Mouse (Mus musculus) brain, embryonic 14.5 days (tissue): Measurements from ENCODE around the gene Wfdc5. TPM values are rescaled to one million over a fixed set of nuclear protein-coding genes. Genes with fewer than 3 reads are reported as not detected.
"Not testable (repeated sequence)": the region's sequence is repeated elsewhere in the genome, so short reads cannot be mapped to it uniquely, and the experiment has no call there.

Experiments
- DNase-seq: peaks from one replicate; pipeline ENCODE4 v3.0.0-alpha.2; 2011; ENCODE audit warnings: low read depth
- CTCF ChIP-seq: fragments of 200-500 bp; IDR thresholded peaks from 2 replicates; pipeline ENCODE4 v1.5.1; 2012; ENCODE audit warnings: inconsistent platforms, mild to moderate bottlenecking, moderate library complexity, borderline replicate concordance; ENCODE audit not compliant: insufficient read depth, insufficient read length; ENCODE audit errors: extremely low read depth
- POLR2A ChIP-seq: fragments of 200-500 bp; IDR thresholded peaks from 2 replicates; pipeline ENCODE4 v1.6.1; 2012; ENCODE audit warnings: mild to moderate bottlenecking, inconsistent platforms, borderline replicate concordance; ENCODE audit not compliant: poor library complexity, insufficient read depth, insufficient read length, severe bottlenecking; ENCODE audit errors: extremely low read depth
- polyA plus RNA-seq: library from polyadenylated mRNA; depleted of rRNA; stranded (reverse); fragments of >200 nt; gene quantifications from 2 replicates; pipeline ENCODE4 v1.2.3, GENCODE M21; 2012; rRNA removed

The Wfdc5 gene
- not detected in 2 replicates for polyA plus RNA-seq

DNA sequence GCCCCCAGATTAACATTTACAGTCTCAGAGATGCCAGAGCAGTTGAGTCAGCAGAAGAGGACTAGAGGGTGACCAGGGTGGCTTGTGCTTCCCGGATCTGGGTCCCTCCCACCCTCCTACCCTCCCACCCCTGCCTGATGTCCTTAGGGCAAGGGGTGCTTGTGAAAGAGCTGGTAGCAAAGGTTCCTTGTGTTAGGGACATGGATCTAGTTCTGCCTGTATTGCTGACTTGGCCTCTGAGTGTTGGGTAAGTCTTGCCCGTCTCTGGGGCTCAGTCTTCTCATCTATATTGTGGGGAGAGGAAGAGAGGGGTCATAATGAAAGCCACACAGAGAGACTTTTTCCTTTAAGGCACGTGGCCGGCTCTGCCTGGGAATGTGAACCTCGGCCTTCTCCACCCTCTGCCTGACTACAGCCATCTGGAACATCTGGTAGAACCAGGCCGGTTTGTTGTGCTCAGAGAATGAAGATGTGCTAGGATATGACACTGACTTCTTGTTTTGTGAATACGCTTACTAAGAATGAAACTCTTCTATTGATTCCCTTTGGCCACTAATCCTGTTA lies at the start of gene Wfdc5:
TSS of gene Wfdc5 (minus strand) at position 51 of the 564 bp plus-strand sequence.
- TF ChIP-seq POLR2A, result no peak
- no peak for TF ChIP-seq CTCF
- no peak for DNase-seq

DNA sequence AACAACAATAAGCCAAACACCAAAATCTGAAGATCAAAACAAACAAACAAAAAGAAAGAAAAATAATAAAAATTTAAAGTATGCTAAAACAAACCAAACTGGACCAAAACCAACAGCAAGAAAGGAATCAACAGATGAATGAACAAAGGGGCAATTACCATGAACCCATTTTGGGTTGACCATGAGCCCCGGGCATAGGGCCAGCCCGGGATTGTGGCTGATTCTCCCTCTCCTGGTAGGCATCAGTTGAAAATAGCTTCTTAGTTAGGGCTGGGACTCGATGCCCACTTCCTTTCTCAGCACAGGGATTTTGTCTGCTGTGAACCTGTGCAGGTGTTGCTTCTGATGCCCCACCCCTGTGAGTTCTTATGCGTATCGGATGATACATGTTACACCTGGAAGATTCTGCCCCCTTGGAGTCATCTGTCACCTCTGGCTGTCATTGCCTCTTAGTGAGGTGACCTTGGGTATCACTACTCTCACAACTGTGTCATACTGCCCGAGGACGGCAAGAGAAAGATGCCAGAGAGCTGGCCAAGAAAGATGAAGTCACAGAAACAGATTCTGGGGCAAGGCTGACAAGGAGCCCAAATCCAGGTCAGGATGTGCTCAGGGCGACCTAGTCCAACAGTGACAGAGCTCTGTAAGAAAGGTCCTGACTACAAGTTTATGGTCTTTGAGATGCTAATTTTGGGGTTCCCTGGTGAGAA lies 46.0 kb upstream of the Wfdc5 start:
- TF ChIP-seq CTCF (no peak), POLR2A (no peak)
- DNase-seq, result no peak

DNA sequence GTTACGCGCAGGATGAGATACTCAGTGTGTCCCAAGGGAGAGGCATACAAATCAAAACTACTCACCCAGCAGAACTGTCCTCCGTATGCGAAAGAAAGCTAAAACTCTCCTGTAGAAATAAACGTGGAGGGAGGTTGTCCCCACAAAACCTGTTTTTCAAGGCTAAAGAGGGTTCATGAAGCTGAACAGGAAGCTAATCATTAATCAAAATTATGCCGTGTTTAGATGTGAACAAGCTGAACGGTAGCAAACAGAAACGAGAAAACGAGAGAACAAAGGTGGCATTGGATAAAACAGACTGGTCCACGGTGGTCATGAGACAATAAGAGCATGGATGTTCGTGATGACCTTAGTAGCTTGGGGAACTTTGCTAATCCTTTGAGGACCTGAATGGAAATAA lies 39.0 kb upstream of the Wfdc5 start, which contains the start of gene Wfdc15b:
TSS of gene Wfdc15b (minus strand) at position 139 of the 400 bp plus-strand sequence.
- TF ChIP-seq POLR2A (no peak), CTCF (no peak)
- no peak for DNase-seq

DNA sequence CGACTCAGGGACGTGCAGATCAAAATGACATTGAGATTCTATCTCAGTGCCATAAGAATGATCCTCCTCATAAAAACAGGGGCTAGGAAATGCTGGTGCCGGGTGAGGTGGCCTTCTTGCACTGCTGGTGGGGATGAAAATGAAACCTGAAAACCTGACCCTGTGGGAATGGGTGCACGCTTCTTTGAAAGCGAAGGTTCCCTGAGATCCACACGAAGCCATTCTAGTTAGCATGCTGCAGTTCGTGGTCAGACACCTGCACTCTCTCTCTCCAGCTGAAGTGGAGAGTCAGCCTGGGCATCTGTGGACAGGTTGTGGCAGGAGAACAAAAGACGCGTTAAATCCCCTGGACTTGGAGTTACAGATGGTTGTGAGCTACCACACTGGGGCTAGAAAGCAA lies 36.8 kb upstream of the Wfdc5 start:
- TF ChIP-seq CTCF (no peak), POLR2A (no peak)
- DNase-seq, result no peak

DNA sequence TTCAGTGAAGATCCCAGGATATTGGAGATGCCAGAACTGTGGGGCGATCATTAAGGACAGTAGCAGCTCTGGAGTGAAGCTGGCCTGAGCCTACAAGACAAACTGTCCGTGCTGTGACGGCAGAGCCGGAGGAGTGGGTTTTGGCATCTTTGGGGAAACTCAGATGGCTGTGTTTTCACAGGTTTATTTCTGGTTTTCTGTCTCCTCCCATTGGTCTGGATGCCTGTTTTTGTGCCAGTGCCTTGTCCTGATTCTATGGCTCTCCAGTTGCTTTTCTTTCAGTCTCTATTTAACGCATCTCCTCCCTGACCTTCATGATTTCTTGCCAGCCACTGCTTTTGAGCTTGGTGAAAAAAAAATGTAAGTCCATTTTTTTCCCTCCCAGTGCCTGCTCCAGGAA lies 30.2 kb upstream of the Wfdc5 start:
- TF ChIP-seq CTCF (no peak), POLR2A (no peak)
- no peak for DNase-seq

DNA sequence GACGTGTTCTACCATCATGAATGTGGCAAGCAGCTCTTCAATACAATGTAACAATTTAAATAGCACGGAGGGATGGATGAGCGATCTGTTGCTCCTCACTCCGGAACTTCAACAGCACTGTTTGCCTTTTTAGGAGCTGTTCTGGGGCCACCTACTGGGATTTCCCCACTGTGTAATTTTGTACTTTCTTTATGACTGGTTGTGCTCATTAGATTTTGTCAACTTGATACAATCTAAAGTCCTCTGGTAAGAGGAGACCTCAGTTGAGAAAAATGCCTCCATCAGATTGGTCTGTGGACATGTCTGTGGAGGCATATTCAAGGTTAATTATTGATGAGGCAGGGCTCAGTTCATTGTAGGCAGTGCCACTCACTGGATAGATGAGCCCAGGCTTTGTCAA lies 28.4 kb upstream of the Wfdc5 start:
- TF ChIP-seq POLR2A (no peak), CTCF (no peak)
- no peak for DNase-seq

DNA sequence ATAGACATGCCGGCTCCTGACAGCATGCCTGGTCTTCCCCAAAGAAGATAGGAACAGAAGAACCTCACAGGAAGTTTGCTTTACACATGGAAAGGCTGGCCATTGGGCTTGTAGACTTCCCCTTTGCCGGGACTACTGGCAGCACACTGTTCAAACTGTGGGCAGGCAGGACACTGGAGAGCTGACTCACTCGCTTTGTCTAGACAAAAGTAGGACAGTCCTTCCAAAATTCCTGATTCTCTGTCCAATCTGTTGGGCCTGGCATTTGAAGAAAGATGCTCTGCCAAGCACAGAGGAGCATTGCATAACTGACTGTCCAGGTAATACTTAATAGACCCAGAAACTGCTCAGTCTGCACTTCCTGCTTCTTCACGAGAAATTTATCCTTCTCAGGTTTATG lies 24.1 kb upstream of the Wfdc5 start:
- TF ChIP-seq POLR2A, result no peak
- TF ChIP-seq CTCF, result no peak
- DNase-seq, result no peak

DNA sequence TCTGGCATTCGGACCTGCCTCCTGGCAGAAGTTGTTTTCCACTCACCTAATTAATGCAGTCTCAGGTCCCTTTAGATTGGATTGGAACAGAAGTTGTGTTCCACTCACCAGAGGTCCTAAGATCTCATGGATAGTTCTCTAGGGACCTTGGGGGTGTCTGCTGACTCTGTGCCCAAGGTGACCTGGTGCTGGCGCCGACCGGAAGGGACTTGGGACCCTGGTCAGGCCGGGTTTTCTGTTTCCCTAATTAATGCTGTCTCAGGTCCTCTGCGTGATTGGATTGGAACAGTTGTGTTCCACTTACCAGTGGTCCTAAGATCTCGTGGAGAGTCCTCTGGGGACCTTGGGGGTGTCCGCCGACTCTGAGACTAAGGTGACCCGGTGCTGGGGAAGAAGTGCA lies 23.5 kb upstream of the Wfdc5 start:
- DNase-seq, result not testable (repeated sequence)

DNA sequence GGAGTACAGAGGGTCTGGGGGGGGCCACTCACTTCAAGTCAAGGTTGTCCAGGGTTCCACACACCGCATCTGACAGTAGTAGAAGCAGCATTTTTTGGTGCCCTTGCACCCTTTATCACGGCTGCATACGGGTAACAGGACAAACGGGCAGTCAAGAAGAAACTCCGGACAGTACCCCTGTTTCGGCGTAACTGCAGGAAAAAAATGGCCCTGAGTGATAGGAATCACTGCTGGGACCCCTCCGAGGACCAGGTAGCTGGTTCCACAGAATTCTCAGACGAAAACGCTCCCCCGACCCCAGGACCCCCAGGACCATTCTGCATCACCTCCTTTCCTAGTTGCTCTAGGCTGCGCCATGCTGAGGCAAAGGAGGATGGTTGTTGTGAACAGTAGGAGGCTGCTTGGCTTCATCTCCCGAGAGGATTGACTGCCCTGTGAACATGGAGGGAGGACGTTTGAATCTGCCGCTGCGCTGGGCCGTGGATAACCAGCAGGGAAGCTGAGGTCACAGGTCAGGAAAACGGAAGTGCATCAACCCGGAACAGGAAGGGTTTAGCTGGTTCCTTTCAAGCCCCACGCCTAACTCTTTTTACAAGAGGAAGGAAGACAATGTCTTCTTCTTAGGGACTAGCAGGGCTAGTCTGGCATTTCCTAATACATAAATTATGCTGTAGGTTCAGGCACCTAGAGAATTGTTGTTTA lies 17.2 kb upstream of the Wfdc5 start, which contains the start of gene Wfdc15a:
TSS of gene Wfdc15a (minus strand) at position 505 of the 702 bp plus-strand sequence.
- TF ChIP-seq CTCF, result no peak
- DNase-seq, result no peak

DNA sequence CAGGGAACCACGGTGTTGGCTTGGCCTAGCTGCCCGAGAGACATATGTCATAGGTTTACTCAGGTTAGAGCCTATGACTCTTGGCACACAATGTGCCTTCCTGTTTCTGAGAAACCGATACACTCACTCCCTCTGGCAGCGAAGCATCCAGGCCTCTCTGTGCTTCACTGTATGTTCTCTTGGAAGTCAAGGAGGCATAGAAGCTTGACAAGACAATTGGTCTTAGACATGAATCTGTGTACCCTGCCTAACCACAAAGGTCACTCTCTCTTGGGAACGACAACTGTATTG lies 14.1 kb upstream of the Wfdc5 start:
- no peak for DNase-seq
- TF ChIP-seq CTCF (no peak), POLR2A (no peak)

DNA sequence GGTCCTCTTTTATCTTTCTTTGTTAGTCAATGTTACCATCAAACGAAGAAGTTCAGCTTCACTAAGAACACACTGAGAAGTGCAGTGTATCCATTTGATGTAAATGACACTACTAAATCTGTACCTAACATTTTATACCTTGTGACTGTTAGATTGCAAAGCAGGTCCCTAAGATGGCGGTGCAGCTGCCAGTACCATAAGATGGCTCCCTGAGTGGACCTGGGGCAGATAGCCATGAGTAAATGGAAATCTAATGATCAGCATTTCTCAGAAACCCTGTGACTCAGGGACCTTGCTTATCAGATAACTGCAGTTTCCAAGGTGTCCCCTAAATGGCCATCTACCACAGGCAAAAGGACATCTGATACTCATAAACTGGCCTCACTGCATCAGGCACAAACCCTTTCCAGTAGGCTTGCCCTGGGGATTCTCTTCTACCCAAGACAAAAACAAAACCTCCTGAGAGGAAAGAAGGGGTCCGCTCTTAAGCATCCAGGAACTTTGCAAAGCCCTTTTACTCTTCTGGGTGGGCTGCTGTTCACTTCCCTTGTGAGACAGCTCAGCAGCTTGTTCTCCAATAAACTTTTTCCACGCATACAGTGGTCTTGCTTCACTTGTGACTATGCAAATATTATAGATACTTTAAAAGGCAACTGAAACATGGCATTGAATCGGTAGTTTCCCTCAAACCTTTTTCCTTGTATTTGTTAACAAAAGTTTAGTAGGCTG lies 13.6 kb upstream of the Wfdc5 start:
- no peak for DNase-seq
- no peak for TF ChIP-seq CTCF

DNA sequence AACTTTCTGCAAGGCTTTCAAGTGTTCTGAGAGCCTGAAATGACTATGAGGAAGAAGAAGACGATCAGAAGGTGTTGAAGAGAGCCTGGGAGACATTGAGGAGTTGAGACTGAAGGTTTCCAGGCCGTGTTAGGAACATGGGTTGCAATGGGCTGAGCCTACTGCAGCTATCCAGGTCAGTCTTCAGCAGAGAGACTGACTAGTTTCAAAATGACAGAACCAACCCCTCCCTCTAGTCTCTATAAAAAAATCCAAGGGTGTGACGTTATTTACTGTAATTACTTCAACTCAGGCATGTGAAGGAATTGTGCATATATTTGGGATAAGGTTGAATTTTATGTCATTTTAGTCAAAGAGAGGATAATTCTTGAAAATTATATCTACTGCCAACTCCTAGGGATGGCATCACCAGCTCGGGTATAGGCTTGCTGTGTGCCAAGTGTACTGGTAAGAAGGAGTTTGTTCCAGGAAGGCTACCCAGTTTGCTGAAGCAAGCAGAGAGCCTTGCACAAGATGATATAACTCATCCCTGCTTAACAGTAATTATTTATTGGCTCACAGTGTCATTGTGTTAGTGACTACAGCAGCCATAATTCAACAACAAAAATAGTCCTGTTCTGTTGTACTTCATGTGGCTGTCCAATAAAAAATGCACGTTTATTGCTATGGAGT lies 12.6 kb upstream of the Wfdc5 start:
- TF ChIP-seq CTCF, result no peak
- no peak for TF ChIP-seq POLR2A
- DNase-seq, result no peak

DNA sequence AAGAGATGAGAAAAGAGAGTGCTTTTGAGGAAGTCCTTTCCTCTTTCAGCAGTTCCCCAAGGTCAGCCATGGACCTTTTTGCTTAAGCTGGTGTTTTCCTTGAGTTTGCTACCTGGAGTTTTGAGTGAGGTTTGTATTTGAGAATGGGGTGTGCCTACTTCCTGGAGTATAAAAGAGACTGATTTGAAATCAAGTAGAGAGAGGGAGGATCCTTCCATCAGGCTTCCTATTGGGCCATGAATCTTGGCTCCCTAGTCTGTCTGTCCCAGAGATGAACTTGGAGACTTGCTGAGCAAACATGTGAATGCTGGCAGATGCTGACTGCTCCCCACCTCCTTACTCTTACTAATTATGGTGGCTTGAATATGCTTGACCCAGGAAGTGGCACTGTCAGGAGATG lies 9.7 kb upstream of the Wfdc5 start:
- TF ChIP-seq POLR2A, result no peak
- TF ChIP-seq CTCF, result no peak
- DNase-seq, result no peak
